Mouse (Mus musculus) small intestine, adult 2 months (tissue): ENCODE results near the gene Znrf3. TPM values are rescaled to one million over a fixed set of nuclear protein-coding genes. Genes with fewer than 3 reads are reported as not detected.
"Not testable (repeated sequence)": the region's sequence is repeated elsewhere in the genome, so short reads cannot be mapped to it uniquely, and the experiment has no call there.

Experiments used
- H3K27ac ChIP-seq: fragments of 200-500 bp; 2 replicates; pipeline ENCODE4 v1.5.1; 2012; ENCODE audit warnings: low read depth, low read length, control low read depth, inconsistent platforms; ENCODE audit not compliant: insufficient read depth
- H3K27me3 ChIP-seq: fragments of 200-500 bp; 2 replicates; pipeline ENCODE4 v1.6.1; 2012; ENCODE audit warnings: mild to moderate bottlenecking, moderate library complexity, low read length, inconsistent platforms; ENCODE audit not compliant: control insufficient read depth, insufficient read depth
- H3K36me3 ChIP-seq: fragments of 200-500 bp; 2 replicates; pipeline ENCODE4 v1.6.1; 2012; ENCODE audit warnings: mild to moderate bottlenecking, low read length, control low read depth, inconsistent platforms; ENCODE audit not compliant: control insufficient read depth, insufficient read depth
- H3K4me1 ChIP-seq: fragments of 200-500 bp; 2 replicates; pipeline ENCODE4 v1.6.1; 2012; ENCODE audit warnings: low read length, inconsistent platforms, mixed read lengths; ENCODE audit not compliant: control insufficient read depth, insufficient read depth, insufficient read length
- H3K4me3 ChIP-seq: fragments of 200-500 bp; 2 replicates; pipeline ENCODE4 v1.5.1; 2012; ENCODE audit warnings: low read depth, mild to moderate bottlenecking, control low read depth, inconsistent platforms, low read length, moderate library complexity
- CTCF ChIP-seq: fragments of 200-500 bp; IDR thresholded peaks from 2 replicates; pipeline ENCODE4 v1.5.1; 2012; ENCODE audit warnings: low read depth, mild to moderate bottlenecking, control low read depth, inconsistent platforms, low read length, moderate library complexity, mixed read lengths; ENCODE audit not compliant: insufficient replicate concordance, insufficient read length; ENCODE audit errors: extremely low read depth
- POLR2A ChIP-seq: fragments of 200-500 bp; IDR thresholded peaks from 2 replicates; pipeline ENCODE4 v1.6.1; 2012; ENCODE audit warnings: low read depth, mild to moderate bottlenecking, control low read depth, inconsistent platforms, low read length, moderate library complexity
- WGBS: fragments of 180-500 bp; shearing (Covaris S2); methylation state at CpG from one replicate; pipeline ENCODE4 v1.1.7; 2018; 5-methylcytosine and 5-hydroxymethylcytosine counted together
- polyA plus RNA-seq: library from polyadenylated mRNA; depleted of rRNA; stranded (reverse); fragments of >200 nt; gene quantifications from 2 replicates; pipeline ENCODE4 v1.2.3, GENCODE M21; 2012; rRNA removed

Znrf3 gene
- polyA plus RNA-seq = 2.7 and 4.1 TPM in 2 replicates

- Histone ChIP-seq H3K27me3 (no peaks in the 10 kb centered on the region), H3K27ac (peak within 1 kb of the TSS; percentile 31; the same call in 1 of the 2 replicates), H3K36me3 (no peaks in the 10 kb centered on the region), H3K4me3 (peak within 1 kb of the TSS; percentile 86), H3K4me1 (no peaks in the 10 kb centered on the region; the same call in 1 of the 2 replicates)
- peak; percentile 25; the same call in 1 of the 2 replicates for TF ChIP-seq POLR2A
- TF ChIP-seq CTCF = no peak
- WGBS = 3% methylated on average over 85 of the region's 106 CpGs
These were observed at the start of gene Znrf3 for GRCm38 (mm10) chr11:5444599-5445451. Znrf3 (minus strand) TSS chr11:5444847.

- H3K36me3 ChIP-seq = peaks cover 4% of the 10 kb centered on the region
- no peaks in the 10 kb centered on the region for H3K27me3 ChIP-seq
- H3K27ac ChIP-seq = no peak overlapping the region
- no peak for TF ChIP-seq POLR2A
- no peak for TF ChIP-seq CTCF
- H3K4me1 ChIP-seq = peaks cover 17% of the 10 kb centered on the region; the same call in 1 of the 2 replicates
- no peak overlapping the region for H3K4me3 ChIP-seq
- 82% methylated on average over 2 of the region's 2 CpGs for whole genome bisulfite sequencing
These were observed 49.2 kb upstream of the Znrf3 start for GRCm38 (mm10) chr11:5493869-5494268.

- no peaks in the 10 kb centered on the region for H3K27me3 ChIP-seq
- WGBS = 36% methylated on average over 7 of the region's 7 CpGs
- H3K4me3 ChIP-seq = no peak overlapping the region
- TF ChIP-seq POLR2A (no peak), CTCF (no peak)
- no peak overlapping the region for H3K27ac ChIP-seq
- H3K36me3 ChIP-seq = peaks cover 8% of the 10 kb centered on the region
- H3K4me1 ChIP-seq = peaks cover 11% of the 10 kb centered on the region; the same call in 1 of the 2 replicates
These were observed 47.3 kb upstream of the Znrf3 start for GRCm38 (mm10) chr11:5491912-5492311.

- TF ChIP-seq CTCF (no peak), POLR2A (no peak)
- H3K27me3 ChIP-seq = no peaks in the 10 kb centered on the region
- H3K4me1 ChIP-seq = peaks cover 11% of the 10 kb centered on the region; the same call in 1 of the 2 replicates
- H3K4me3 ChIP-seq = no peak overlapping the region
- WGBS = 50% methylated on average over 10 of the region's 10 CpGs
- peaks cover 8% of the 10 kb centered on the region for H3K36me3 ChIP-seq
- H3K27ac ChIP-seq = no peak overlapping the region; the same call in 1 of the 2 replicates
These were observed 46.5 kb upstream of the Znrf3 start for GRCm38 (mm10) chr11:5490989-5491656.

- not testable (repeated sequence) for H3K27me3 ChIP-seq, H3K4me3 ChIP-seq, H3K27ac ChIP-seq, H3K36me3 ChIP-seq
- peaks cover 11% of the 10 kb centered on the region; the same call in 1 of the 2 replicates for H3K4me1 ChIP-seq
- 77% methylated on average over 10 of the region's 10 CpGs for WGBS
These were observed 44.8 kb upstream of the Znrf3 start for GRCm38 (mm10) chr11:5489433-5489832.

- WGBS = 2% methylated on average over 15 of the region's 15 CpGs
- Histone ChIP-seq H3K4me3 (peak overlapping the region; percentile 75), H3K27me3 (no peaks in the 10 kb centered on the region), H3K27ac (peak overlapping the region; percentile 78), H3K36me3 (peaks cover 8% of the 10 kb centered on the region), H3K4me1 (peaks cover 5% of the 10 kb centered on the region; the same call in 1 of the 2 replicates)
- TF ChIP-seq CTCF = peak; percentile 87; the same call in 1 of the 2 replicates
- TF ChIP-seq POLR2A = peak; percentile 73
These were observed 40.8 kb upstream of the Znrf3 start for GRCm38 (mm10) chr11:5485193-5486011.
